Mouse (Mus musculus): Measurements from ENCODE around the gene Gtf2h5.

Gtf2h5 gene

GRCm38 (mm10) chr17:6079287-6080122 is at the start of gene Gtf2h5, which contains the start of gene Serac1:
TSS of gene Gtf2h5 (plus strand) at chr17:6079786.
TSS of gene Serac1 (minus strand) at chr17:6079741.
- CTCF ChIA-PET, result interaction anchor here (0.6 kb wide), 2 partner anchors 73 to 353 kb away, joined by 3 to 4 read pairs; no protein-coding TSS in a partner anchor

GRCm38 (mm10) chr17:6035661-6036060 is 43.9 kb upstream of the Gtf2h5 start:
- CTCF ChIA-PET, result interaction anchor here (0.6 kb wide), 1 partner anchor 1182 kb away, joined by 3 read pairs; no protein-coding TSS in a partner anchor

- CTCF ChIA-PET, result no interaction called here
Observed at GRCm38 (mm10) chr17:6036458-6036857, 43.1 kb upstream of the Gtf2h5 start.

GRCm38 (mm10) chr17:6036872-6037271 is 42.7 kb upstream of the Gtf2h5 start:
- CTCF ChIA-PET, result no interaction called here

- CTCF ChIA-PET, result no interaction called here
Observed at GRCm38 (mm10) chr17:6037507-6037906, 42.1 kb upstream of the Gtf2h5 start.

- CTCF ChIA-PET, result no interaction called here
Observed at GRCm38 (mm10) chr17:6052801-6053200, 26.8 kb upstream of the Gtf2h5 start.

- CTCF ChIA-PET, result no interaction called here
Observed at GRCm38 (mm10) chr17:6054934-6055355, 24.6 kb upstream of the Gtf2h5 start.

- CTCF ChIA-PET, result no interaction called here
Observed at GRCm38 (mm10) chr17:6062793-6063192, 16.8 kb upstream of the Gtf2h5 start.

GRCm38 (mm10) chr17:6063532-6063931 is 16.1 kb upstream of the Gtf2h5 start:
- CTCF ChIA-PET, result interaction anchor here (0.7 kb wide), 1 partner anchor 19 kb away, joined by 3 read pairs; no protein-coding TSS in a partner anchor

GRCm38 (mm10) chr17:6066021-6066420 is 13.6 kb upstream of the Gtf2h5 start:
- CTCF ChIA-PET, result no interaction called here

- CTCF ChIA-PET, result no interaction called here
Observed at GRCm38 (mm10) chr17:6067613-6068012, 12.0 kb upstream of the Gtf2h5 start.

GRCm38 (mm10) chr17:6069866-6070265 is 9.7 kb upstream of the Gtf2h5 start:
- CTCF ChIA-PET, result no interaction called here

- CTCF ChIA-PET, result no interaction called here
Observed at GRCm38 (mm10) chr17:6073405-6073804, 6.2 kb upstream of the Gtf2h5 start.

- CTCF ChIA-PET, result interaction anchor here (0.7 kb wide), 1 partner anchor 12 kb away, joined by 4 read pairs; no protein-coding TSS in a partner anchor
Observed at GRCm38 (mm10) chr17:6083323-6083890, 3.8 kb downstream of the Gtf2h5 start.

- CTCF ChIA-PET, result interaction anchor here (0.6 kb wide), 1 partner anchor 290 kb away, joined by 6 read pairs; no protein-coding TSS in a partner anchor
Observed at GRCm38 (mm10) chr17:6091604-6092003, 12.0 kb downstream of the Gtf2h5 start.

- CTCF ChIA-PET, result interaction anchor here (0.6 to 0.7 kb wide), 2 partner anchors 12 to 258 kb away, joined by 4 read pairs; no protein-coding TSS in a partner anchor
Observed at GRCm38 (mm10) chr17:6095579-6095978, 16.0 kb downstream of the Gtf2h5 start.

GRCm38 (mm10) chr17:6097884-6098283 is 18.3 kb downstream of the Gtf2h5 start:
- CTCF ChIA-PET, result no interaction called here

- CTCF ChIA-PET, result no interaction called here
Observed at GRCm38 (mm10) chr17:6102287-6102686, 22.7 kb downstream of the Gtf2h5 start.

- CTCF ChIA-PET, result interaction anchor here (0.6 kb wide), 1 partner anchor 646 kb away, joined by 3 read pairs; no protein-coding TSS in a partner anchor
Observed at GRCm38 (mm10) chr17:6103566-6103965, 24.0 kb downstream of the Gtf2h5 start.

GRCm38 (mm10) chr17:6106361-6107014 is 26.9 kb downstream of the Gtf2h5 start, which contains the start of gene Tulp4:
TSS of gene Tulp4 (plus strand) at chr17:6106437.
- CTCF ChIA-PET, result interaction anchor here (0.7 kb wide), 1 partner anchor 9 kb away, joined by 3 read pairs; no protein-coding TSS in a partner anchor

- CTCF ChIA-PET, result interaction anchor here (0.5 to 0.7 kb wide), 2 partner anchors 8 to 247 kb away, joined by 3 to 5 read pairs; no protein-coding TSS in a partner anchor
Observed at GRCm38 (mm10) chr17:6107015-6107601, 27.5 kb downstream of the Gtf2h5 start.
